Mouse (Mus musculus): ENCODE results near the gene Lmx1b. TPM values are rescaled to one million over a fixed set of nuclear protein-coding genes. Genes with fewer than 3 reads are reported as not detected.

Gene Lmx1b
- polyA plus RNA-seq, 1 experiment from 2014 or later, result not detected

GRCm38 (mm10) chr2:33668741-33669140 is 28.4 kb upstream of the Lmx1b start:
- Histone ChIP-seq H3K36me3 (ENCODE audit: control insufficient read depth, insufficient read depth, low read length) (no peaks in the 10 kb centered on the region), H3K9ac (ENCODE audit: low read length) (no peak overlapping the region), H3K4me1 (replicated peaks; ENCODE audit: control insufficient read depth, insufficient read depth, low read length) (peaks cover 3% of the 10 kb centered on the region; the same call in 1 of the 2 replicates), H3K4me3 (ENCODE audit: low read depth, low read length) (no peak overlapping the region), H3K9me3 (ENCODE audit: control insufficient read depth, low read length) (no peaks in the 10 kb centered on the region), H3K27ac (ENCODE audit: low read depth) (no peak overlapping the region), H3K4me2 (ENCODE audit: low read length) (no peak overlapping the region), H3K27me3 (replicated peaks; ENCODE audit: control insufficient read depth, insufficient read depth, low read length) (no peaks in the 10 kb centered on the region)
- DNase-seq (ENCODE audit: low spot score) (no peak), ATAC-seq (replicated peaks; ENCODE audit: low FRiP score, low TSS enrichment, low read depth) (no peak)
- 36% methylated on average over 6 of the region's 6 CpGs for WGBS

DNA sequence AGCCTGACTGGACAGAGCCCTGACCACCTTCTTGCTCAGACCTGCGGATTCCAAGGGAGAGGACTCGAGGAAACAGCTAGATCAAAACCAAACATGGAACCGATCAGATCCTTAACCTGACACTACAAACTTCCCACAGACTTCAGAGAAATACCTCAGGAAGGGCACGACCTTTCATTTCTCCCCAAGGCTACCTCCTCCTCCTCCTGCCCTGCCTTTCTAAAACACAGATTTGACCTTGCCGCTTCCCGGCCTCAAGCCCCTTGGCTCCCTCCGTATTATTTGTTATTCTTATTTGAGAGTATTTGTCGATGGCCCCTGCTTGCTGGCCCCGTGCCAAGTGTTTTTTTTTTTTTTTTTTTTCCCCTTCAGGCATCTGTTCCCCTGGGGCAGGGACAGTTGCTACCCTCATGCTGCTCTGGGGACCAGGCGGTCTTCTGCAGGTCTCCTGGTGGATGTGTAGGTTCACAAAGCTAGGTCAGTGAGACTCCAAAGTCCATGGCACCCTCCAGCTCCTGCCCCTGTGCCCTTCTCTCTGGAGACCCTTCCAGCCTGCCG is 26.2 kb upstream of the Lmx1b start:
- Histone ChIP-seq H3K9ac (ENCODE audit: low read length) (no peak overlapping the region), H3K4me2 (ENCODE audit: low read length) (no peak overlapping the region), H3K36me3 (ENCODE audit: control insufficient read depth, insufficient read depth, low read length) (no peaks in the 10 kb centered on the region), H3K4me1 (replicated peaks; ENCODE audit: control insufficient read depth, insufficient read depth, low read length) (peaks cover 3% of the 10 kb centered on the region; the same call in 1 of the 2 replicates), H3K27me3 (replicated peaks; ENCODE audit: control insufficient read depth, insufficient read depth, low read length) (no peaks in the 10 kb centered on the region), H3K9me3 (ENCODE audit: control insufficient read depth, low read length) (no peaks in the 10 kb centered on the region), H3K4me3 (ENCODE audit: low read depth, low read length) (no peak overlapping the region), H3K27ac (ENCODE audit: low read depth) (no peak overlapping the region)
- ATAC-seq (replicated peaks; ENCODE audit: low FRiP score, low TSS enrichment, low read depth), result no peak
- 27% methylated on average over 11 of the region's 11 CpGs for WGBS
- DNase-seq (ENCODE audit: low spot score), result no peak

- H3K4me1 ChIP-seq (replicated peaks; ENCODE audit: control insufficient read depth, insufficient read depth, low read length), result peaks cover 3% of the 10 kb centered on the region; the same call in 1 of the 2 replicates
- no peak overlapping the region for H3K27ac ChIP-seq (ENCODE audit: low read depth)
- no peaks in the 10 kb centered on the region for H3K9me3 ChIP-seq (ENCODE audit: control insufficient read depth, low read length)
- H3K27me3 ChIP-seq (replicated peaks; ENCODE audit: control insufficient read depth, insufficient read depth, low read length), result no peaks in the 10 kb centered on the region
- H3K9ac ChIP-seq (ENCODE audit: low read length), result no peak overlapping the region
- no peaks in the 10 kb centered on the region for H3K36me3 ChIP-seq (ENCODE audit: control insufficient read depth, insufficient read depth, low read length)
- DNase-seq (ENCODE audit: low spot score) (no peak), ATAC-seq (replicated peaks; ENCODE audit: low FRiP score, low TSS enrichment, low read depth) (0 out of 2 replicates have a peak, but pooled peaks have one; percentile 52)
- 19% methylated on average over 13 of the region's 13 CpGs for WGBS
- no peak overlapping the region for H3K4me2 ChIP-seq (ENCODE audit: low read length)
- H3K4me3 ChIP-seq (ENCODE audit: low read depth, low read length), result no peak overlapping the region
Measured at GRCm38 (mm10) chr2:33665363-33666058, 25.2 kb upstream of the Lmx1b start.

GRCm38 (mm10) chr2:33664661-33665060 is 24.4 kb upstream of the Lmx1b start:
- H3K9me3 ChIP-seq (ENCODE audit: control insufficient read depth, low read length), result no peaks in the 10 kb centered on the region
- H3K27me3 ChIP-seq (replicated peaks; ENCODE audit: control insufficient read depth, insufficient read depth, low read length), result no peaks in the 10 kb centered on the region
- ATAC-seq (replicated peaks; ENCODE audit: low FRiP score, low TSS enrichment, low read depth) (no peak), DNase-seq (ENCODE audit: low spot score) (no peak)
- H3K27ac ChIP-seq (ENCODE audit: low read depth), result no peak overlapping the region
- no peak overlapping the region for H3K4me3 ChIP-seq (ENCODE audit: low read depth, low read length)
- no peak overlapping the region for H3K4me2 ChIP-seq (ENCODE audit: low read length)
- H3K4me1 ChIP-seq (replicated peaks; ENCODE audit: control insufficient read depth, insufficient read depth, low read length), result peaks cover 3% of the 10 kb centered on the region; the same call in 1 of the 2 replicates
- H3K9ac ChIP-seq (ENCODE audit: low read length), result no peak overlapping the region
- H3K36me3 ChIP-seq (ENCODE audit: control insufficient read depth, insufficient read depth, low read length), result no peaks in the 10 kb centered on the region
- 74% methylated on average over 4 of the region's 4 CpGs for WGBS

- ATAC-seq (replicated peaks; ENCODE audit: low FRiP score, low TSS enrichment, low read depth) (0 out of 2 replicates have a peak, but pooled peaks have one; percentile 36), DNase-seq (ENCODE audit: low spot score) (no peak)
- WGBS, result 8% methylated on average over 6 of the region's 7 CpGs
- Histone ChIP-seq H3K36me3 (ENCODE audit: control insufficient read depth, insufficient read depth, low read length) (no peaks in the 10 kb centered on the region), H3K4me3 (ENCODE audit: low read depth, low read length) (peak overlapping the region; percentile 20; the same call in 1 of the 2 replicates), H3K4me1 (replicated peaks; ENCODE audit: control insufficient read depth, insufficient read depth, low read length) (no peaks in the 10 kb centered on the region), H3K27me3 (replicated peaks; ENCODE audit: control insufficient read depth, insufficient read depth, low read length) (no peaks in the 10 kb centered on the region), H3K4me2 (ENCODE audit: low read length) (peak overlapping the region; percentile 44), H3K9me3 (ENCODE audit: control insufficient read depth, low read length) (no peaks in the 10 kb centered on the region), H3K27ac (ENCODE audit: low read depth) (no peak overlapping the region), H3K9ac (ENCODE audit: low read length) (0 out of 2 replicates have a peak overlapping the region, but pooled peaks have one; percentile 10)
Measured at GRCm38 (mm10) chr2:33659288-33659629, 18.9 kb upstream of the Lmx1b start.

- Histone ChIP-seq H3K27ac (ENCODE audit: low read depth) (no peak overlapping the region), H3K4me2 (ENCODE audit: low read length) (peak overlapping the region; percentile 44), H3K4me3 (ENCODE audit: low read depth, low read length) (peak overlapping the region; percentile 20; the same call in 1 of the 2 replicates), H3K9ac (ENCODE audit: low read length) (0 out of 2 replicates have a peak overlapping the region, but pooled peaks have one; percentile 10), H3K36me3 (ENCODE audit: control insufficient read depth, insufficient read depth, low read length) (no peaks in the 10 kb centered on the region), H3K9me3 (ENCODE audit: control insufficient read depth, low read length) (no peaks in the 10 kb centered on the region), H3K4me1 (replicated peaks; ENCODE audit: control insufficient read depth, insufficient read depth, low read length) (no peaks in the 10 kb centered on the region), H3K27me3 (replicated peaks; ENCODE audit: control insufficient read depth, insufficient read depth, low read length) (no peaks in the 10 kb centered on the region)
- WGBS, result 41% methylated on average over 11 of the region's 12 CpGs
- no peak for DNase-seq (ENCODE audit: low spot score)
- ATAC-seq (replicated peaks; ENCODE audit: low FRiP score, low TSS enrichment, low read depth), result no peak
Measured at GRCm38 (mm10) chr2:33658602-33659287, 18.4 kb upstream of the Lmx1b start.

- ATAC-seq (replicated peaks; ENCODE audit: low FRiP score, low TSS enrichment, low read depth) (no peak), DNase-seq (ENCODE audit: low spot score) (no peak)
- H3K4me3 ChIP-seq (ENCODE audit: low read depth, low read length), result no peak overlapping the region
- WGBS, result 79% methylated on average over 22 of the region's 22 CpGs
- peaks cover 13% of the 10 kb centered on the region for H3K27me3 ChIP-seq (replicated peaks; ENCODE audit: control insufficient read depth, insufficient read depth, low read length)
- H3K4me2 ChIP-seq (ENCODE audit: low read length), result no peak overlapping the region
- H3K9me3 ChIP-seq (ENCODE audit: control insufficient read depth, low read length), result no peaks in the 10 kb centered on the region
- H3K9ac ChIP-seq (ENCODE audit: low read length), result no peak overlapping the region
- H3K27ac ChIP-seq (ENCODE audit: low read depth), result no peak overlapping the region
- no peaks in the 10 kb centered on the region for H3K4me1 ChIP-seq (replicated peaks; ENCODE audit: control insufficient read depth, insufficient read depth, low read length)
- no peaks in the 10 kb centered on the region for H3K36me3 ChIP-seq (ENCODE audit: control insufficient read depth, insufficient read depth, low read length)
Measured at GRCm38 (mm10) chr2:33652517-33653198, 12.3 kb upstream of the Lmx1b start.

GRCm38 (mm10) chr2:33649371-33649770 is 9.1 kb upstream of the Lmx1b start:
- Histone ChIP-seq H3K27me3 (replicated peaks; ENCODE audit: control insufficient read depth, insufficient read depth, low read length) (peaks cover 45% of the 10 kb centered on the region), H3K4me1 (replicated peaks; ENCODE audit: control insufficient read depth, insufficient read depth, low read length) (no peaks in the 10 kb centered on the region), H3K9me3 (ENCODE audit: control insufficient read depth, low read length) (no peaks in the 10 kb centered on the region), H3K4me3 (ENCODE audit: low read depth, low read length) (no peak overlapping the region), H3K4me2 (ENCODE audit: low read length) (no peak overlapping the region), H3K9ac (ENCODE audit: low read length) (no peak overlapping the region), H3K36me3 (ENCODE audit: control insufficient read depth, insufficient read depth, low read length) (no peaks in the 10 kb centered on the region), H3K27ac (ENCODE audit: low read depth) (no peak overlapping the region)
- WGBS, result 31% methylated on average over 3 of the region's 3 CpGs
- DNase-seq (ENCODE audit: low spot score), result no peak
- ATAC-seq (replicated peaks; ENCODE audit: low FRiP score, low TSS enrichment, low read depth), result no peak

Data from intestine, embryonic 14.5 days (tissue).